Mouse (Mus musculus) midbrain, embryonic 13.5 days (tissue): ENCODE results near the gene Izumo1. TPM values are rescaled to one million over a fixed set of nuclear protein-coding genes. Genes with fewer than 3 reads are reported as not detected.

Source experiments
- ATAC-seq: fragments of 200-750 bp; cut with Nextera tagmentation; 2 replicates; pipeline ENCODE4 v1.8.0; 2017; ENCODE audit warnings: mild to moderate bottlenecking, moderate TSS enrichment, moderate library complexity
- H3K27ac ChIP-seq: fragments of 300-500 bp; sonication (generic); 2 replicates; pipeline ENCODE4 v1.5.1; 2015; ENCODE audit warnings: inconsistent platforms, mild to moderate bottlenecking, moderate library complexity
- H3K27me3 ChIP-seq: fragments of 300-500 bp; sonication (generic); 2 replicates; pipeline ENCODE4 v1.6.1; 2015; ENCODE audit warnings: mild to moderate bottlenecking, inconsistent platforms
- H3K36me3 ChIP-seq: fragments of 300-500 bp; sonication (generic); 2 replicates; pipeline ENCODE4 v1.6.1; 2015; ENCODE audit warnings: mild to moderate bottlenecking, inconsistent platforms
- H3K4me1 ChIP-seq: fragments of 300-500 bp; sonication (generic); replicated peaks from 2 replicates; pipeline ENCODE4 v1.6.1; 2015; ENCODE audit warnings: inconsistent platforms
- H3K4me2 ChIP-seq: fragments of 300-500 bp; sonication (generic); replicated peaks from 2 replicates; pipeline ENCODE4 v1.6.1; 2015; ENCODE audit warnings: moderate library complexity, mild to moderate bottlenecking, inconsistent platforms
- H3K4me3 ChIP-seq: fragments of 300-500 bp; sonication (generic); replicated peaks from 2 replicates; pipeline ENCODE4 v1.5.1; 2015; ENCODE audit warnings: mild to moderate bottlenecking, inconsistent platforms
- H3K9ac ChIP-seq: fragments of 300-500 bp; sonication (generic); replicated peaks from 2 replicates; pipeline ENCODE4 v1.6.1; 2015; ENCODE audit warnings: mild to moderate bottlenecking, inconsistent platforms
- H3K9me3 ChIP-seq: fragments of 300-500 bp; sonication (generic); 2 replicates; pipeline ENCODE4 v1.6.1; 2016; ENCODE audit warnings: mild to moderate bottlenecking, inconsistent platforms
- WGBS: fragments of 180-500 bp; shearing (Covaris S2); methylation state at CpG from one replicate; pipeline ENCODE4 v1.1.7; 2015; 5-methylcytosine and 5-hydroxymethylcytosine counted together
- polyA plus RNA-seq: library from polyadenylated mRNA; unstranded; fragments of >200 nt; fragmentation: Nextera tagmentation; extraction: Ambion mirVana; gene quantifications from 2 replicates; pipeline ENCODE4 v1.2.1, GENCODE M21; 2015

Gene Izumo1
- polyA plus RNA-seq, 1 experiment from 2014 or later: 0.17 TPM

- 88% methylated on average over 4 of the region's 4 CpGs for WGBS
- Histone ChIP-seq H3K27me3 (0 out of 2 replicates have a peak, but pooled peaks cover 4% of the 10 kb centered on the region), H3K27ac (no peak overlapping the region), H3K9me3 (no peaks in the 10 kb centered on the region), H3K9ac (no peak overlapping the region), H3K36me3 (no peaks in the 10 kb centered on the region), H3K4me1 (no peaks in the 10 kb centered on the region), H3K4me2 (no peak overlapping the region), H3K4me3 (no peak overlapping the region)
- ATAC-seq: no peak
These were observed 26.4 kb upstream of the Izumo1 start for GRCm38 (mm10) chr7:45595176-45595575.

GRCm38 (mm10) chr7:45596107-45596506 lies 25.5 kb upstream of the Izumo1 start:
- H3K9me3 ChIP-seq: no peaks in the 10 kb centered on the region
- H3K9ac ChIP-seq: no peak overlapping the region
- H3K4me2 ChIP-seq: no peak overlapping the region
- H3K27me3 ChIP-seq: 0 out of 2 replicates have a peak, but pooled peaks cover 4% of the 10 kb centered on the region
- no peaks in the 10 kb centered on the region for H3K36me3 ChIP-seq
- no peaks in the 10 kb centered on the region for H3K4me1 ChIP-seq
- 84% methylated on average over 1 of the region's 1 CpGs for WGBS
- no peak for ATAC-seq
- no peak overlapping the region for H3K4me3 ChIP-seq
- no peak overlapping the region for H3K27ac ChIP-seq

DNA sequence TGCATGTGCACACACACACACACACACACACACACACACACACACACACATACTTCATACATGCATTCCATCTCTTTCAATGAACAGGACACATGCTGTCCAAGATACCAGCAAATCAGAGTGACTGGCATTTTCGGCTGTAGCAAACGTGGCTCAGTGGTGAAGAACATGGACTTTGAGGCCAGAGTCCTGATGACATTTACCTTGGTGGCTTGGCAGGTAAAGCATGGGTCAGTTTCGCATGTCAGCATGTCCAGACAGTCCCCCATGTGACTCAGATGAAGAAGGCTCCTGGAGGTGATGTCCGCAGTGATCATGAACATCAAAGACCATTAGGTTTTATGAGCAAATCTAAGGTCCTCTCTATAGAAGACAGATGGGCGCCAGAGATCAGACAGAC lies 24.6 kb upstream of the Izumo1 start:
- Histone ChIP-seq H3K4me2 (no peak overlapping the region), H3K36me3 (no peaks in the 10 kb centered on the region), H3K4me3 (no peak overlapping the region), H3K9ac (no peak overlapping the region), H3K4me1 (no peaks in the 10 kb centered on the region), H3K9me3 (no peaks in the 10 kb centered on the region), H3K27me3 (0 out of 2 replicates have a peak, but pooled peaks cover 4% of the 10 kb centered on the region), H3K27ac (no peak overlapping the region)
- 91% methylated on average over 5 of the region's 5 CpGs for WGBS
- ATAC-seq: no peak

- Histone ChIP-seq H3K9me3 (no peaks in the 10 kb centered on the region), H3K27ac (no peak overlapping the region), H3K36me3 (no peaks in the 10 kb centered on the region), H3K9ac (no peak overlapping the region), H3K4me1 (no peaks in the 10 kb centered on the region), H3K4me2 (no peak overlapping the region), H3K4me3 (no peak overlapping the region), H3K27me3 (0 out of 2 replicates have a peak, but pooled peaks cover 4% of the 10 kb centered on the region)
- WGBS: 94% methylated on average over 6 of the region's 6 CpGs
- ATAC-seq: no peak
These were observed 24.1 kb upstream of the Izumo1 start for GRCm38 (mm10) chr7:45597527-45597926.

- WGBS: 53% methylated on average over 18 of the region's 18 CpGs
- H3K4me1 ChIP-seq: no peaks in the 10 kb centered on the region
- H3K4me2 ChIP-seq: no peak overlapping the region
- ATAC-seq: no peak
- no peaks in the 10 kb centered on the region for H3K9me3 ChIP-seq
- no peak overlapping the region for H3K4me3 ChIP-seq
- 0 out of 2 replicates have a peak, but pooled peaks cover 4% of the 10 kb centered on the region for H3K27me3 ChIP-seq
- H3K9ac ChIP-seq: no peak overlapping the region
- no peaks in the 10 kb centered on the region for H3K36me3 ChIP-seq
- no peak overlapping the region for H3K27ac ChIP-seq
These were observed 22.4 kb upstream of the Izumo1 start for GRCm38 (mm10) chr7:45598960-45599879.

GRCm38 (mm10) chr7:45605704-45606289 lies 15.8 kb upstream of the Izumo1 start:
- H3K4me2 ChIP-seq: no peak overlapping the region
- no peaks in the 10 kb centered on the region for H3K9me3 ChIP-seq
- H3K9ac ChIP-seq: no peak overlapping the region
- WGBS: 84% methylated on average over 9 of the region's 9 CpGs
- no peak for ATAC-seq
- no peak overlapping the region for H3K4me3 ChIP-seq
- no peaks in the 10 kb centered on the region for H3K27me3 ChIP-seq
- H3K36me3 ChIP-seq: no peaks in the 10 kb centered on the region
- no peaks in the 10 kb centered on the region for H3K4me1 ChIP-seq
- no peak overlapping the region for H3K27ac ChIP-seq

- WGBS: 79% methylated on average over 1 of the region's 1 CpGs
These were observed 12.1 kb upstream of the Izumo1 start for GRCm38 (mm10) chr7:45609511-45609910.

GRCm38 (mm10) chr7:45616277-45616676 lies 5.3 kb upstream of the Izumo1 start:
- no peak overlapping the region for H3K4me2 ChIP-seq
- no peaks in the 10 kb centered on the region for H3K9me3 ChIP-seq
- WGBS: 21% methylated on average over 6 of the region's 6 CpGs
- peaks cover 41% of the 10 kb centered on the region for H3K27me3 ChIP-seq
- H3K9ac ChIP-seq: no peak overlapping the region
- no peak for ATAC-seq
- no peak overlapping the region for H3K4me3 ChIP-seq
- H3K4me1 ChIP-seq: 0 out of 2 replicates have a peak, but pooled peaks cover 6% of the 10 kb centered on the region
- H3K27ac ChIP-seq: no peak overlapping the region
- H3K36me3 ChIP-seq: no peaks in the 10 kb centered on the region

More at GRCm38 (mm10) chr7:45609511-45609910, 12.1 kb upstream of the Izumo1 start:
- no peak for ATAC-seq
- H3K27me3 ChIP-seq: no peaks in the 10 kb centered on the region
- H3K27ac ChIP-seq: no peak overlapping the region
- H3K4me3 ChIP-seq: no peak overlapping the region
- H3K4me2 ChIP-seq: no peak overlapping the region
- no peaks in the 10 kb centered on the region for H3K36me3 ChIP-seq
- H3K9ac ChIP-seq: no peak overlapping the region
- no peaks in the 10 kb centered on the region for H3K9me3 ChIP-seq
- H3K4me1 ChIP-seq: no peaks in the 10 kb centered on the region

- ATAC-seq: no peak
- 0 out of 2 replicates have a peak within 1 kb of the TSS, but pooled peaks have one; percentile 14 for H3K9ac ChIP-seq
- H3K4me2 ChIP-seq: 0 out of 2 replicates have a peak within 1 kb of the TSS, but pooled peaks have one; percentile 13
- WGBS: 6% methylated on average over 31 of the region's 31 CpGs
- H3K4me3 ChIP-seq: peak within 1 kb of the TSS; percentile 5; the same call in 1 of the 2 replicates
- peaks cover 41% of the 10 kb centered on the region for H3K27me3 ChIP-seq
- H3K27ac ChIP-seq: no peak within 1 kb of the TSS
- H3K9me3 ChIP-seq: no peaks in the 10 kb centered on the region
- no peaks in the 10 kb centered on the region for H3K36me3 ChIP-seq
- 0 out of 2 replicates have a peak, but pooled peaks cover 6% of the 10 kb centered on the region for H3K4me1 ChIP-seq
These were observed 4.4 kb upstream of the Izumo1 start, which contains the start of gene Fut1 for GRCm38 (mm10) chr7:45617042-45617695. Gene Fut1, plus strand, starts transcription at chr7:45617289.

DNA sequence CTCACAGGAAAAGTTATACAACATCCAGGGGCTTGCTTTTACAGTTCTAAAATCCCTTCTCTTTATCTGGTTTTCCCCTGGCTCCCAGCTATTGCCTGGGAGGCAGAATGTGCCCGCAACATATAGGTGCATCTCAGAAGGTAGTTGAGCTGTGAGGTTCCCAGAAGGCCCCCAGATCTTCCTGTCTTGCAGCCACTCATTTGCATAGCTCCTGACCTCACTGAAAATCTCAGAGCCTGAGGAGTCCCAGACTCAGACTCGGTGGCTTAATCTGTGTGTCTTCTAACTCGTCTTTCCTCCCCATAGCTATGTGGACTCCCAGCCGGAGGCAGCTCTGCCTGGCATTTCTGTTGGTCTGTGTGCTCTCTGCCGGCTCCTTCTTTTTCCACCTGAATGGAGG lies 3.3 kb upstream of the Izumo1 start:
- Histone ChIP-seq H3K4me2 (no peak overlapping the region), H3K9me3 (no peaks in the 10 kb centered on the region), H3K4me3 (no peak overlapping the region), H3K9ac (no peak overlapping the region), H3K36me3 (no peaks in the 10 kb centered on the region), H3K27ac (no peak overlapping the region), H3K27me3 (peaks cover 41% of the 10 kb centered on the region), H3K4me1 (0 out of 2 replicates have a peak, but pooled peaks cover 6% of the 10 kb centered on the region)
- ATAC-seq: no peak
- WGBS: 85% methylated on average over 5 of the region's 5 CpGs

- peaks cover 41% of the 10 kb centered on the region for H3K27me3 ChIP-seq
- H3K9ac ChIP-seq: no peak overlapping the region
- H3K36me3 ChIP-seq: no peaks in the 10 kb centered on the region
- H3K4me1 ChIP-seq: 0 out of 2 replicates have a peak, but pooled peaks cover 6% of the 10 kb centered on the region
- H3K4me2 ChIP-seq: no peak overlapping the region
- 88% methylated on average over 5 of the region's 5 CpGs for WGBS
- no peaks in the 10 kb centered on the region for H3K9me3 ChIP-seq
- H3K27ac ChIP-seq: no peak overlapping the region
- no peak for ATAC-seq
- H3K4me3 ChIP-seq: no peak overlapping the region
These were observed 2.0 kb upstream of the Izumo1 start for GRCm38 (mm10) chr7:45619592-45619991.
